ENCODE assay signal across 15 mouse cellular contexts in the genomic region with DNA sequence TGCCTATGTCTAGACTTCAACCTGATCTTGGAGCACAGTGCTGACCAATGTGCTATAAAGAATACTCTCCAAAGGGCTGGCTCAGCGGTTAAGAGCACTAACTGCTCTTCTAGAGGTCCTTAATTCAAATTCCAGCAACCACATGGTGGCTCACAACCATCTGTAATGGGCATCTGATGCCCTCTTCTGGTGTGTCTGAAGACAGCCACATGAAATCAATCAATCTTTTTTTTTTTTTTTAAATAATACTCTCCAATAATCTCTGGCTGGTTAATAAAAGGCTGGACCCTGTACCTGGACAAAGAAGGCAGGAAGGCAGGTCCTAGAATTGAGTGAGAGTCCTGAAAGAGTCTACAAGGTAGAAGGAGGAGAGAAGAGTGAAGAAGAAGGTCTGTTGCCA.
"Had no signal": no experiment of that assay in that cellular context is flagged by ENCODE, and none has a peak within 500 bp of the region (broad histone marks: within the 10 kb centered on the region; RNA-seq: fewer than 3 reads in every experiment).

No protein-coding gene starts in this region.

- H3K4me3 ChIP-seq: neural tube, embryonic 15.5 days; stomach, embryonic 15.5 days had no signal

- H3K9me3 ChIP-seq: neural tube, embryonic 15.5 days; stomach, embryonic 15.5 days had no signal

- H3K27ac ChIP-seq: neural tube, embryonic 15.5 days; stomach, embryonic 15.5 days; stomach, postnatal 0 days had no signal

- H3K4me1 ChIP-seq: neural tube, embryonic 15.5 days; stomach, embryonic 15.5 days had no signal

- H3K9ac ChIP-seq: neural tube, embryonic 15.5 days; stomach, embryonic 15.5 days had no signal

- H3K36me3 ChIP-seq: neural tube, embryonic 15.5 days; stomach, embryonic 15.5 days had no signal

- DNase-seq: retina, postnatal 1 day; right cerebral cortex, adult 18-20 months; right cerebral cortex, postnatal 14 days; right cerebral cortex, postnatal 25 days; right cerebral cortex, postnatal 4 days; spleen, adult 18-20 months; thymus, adult 18-20 months; thymus, adult 2 months; thymus, postnatal 14 days; thymus, postnatal 25 days; thymus, postnatal 36 days; thymus, postnatal 4 days had no signal

- H3K27me3 ChIP-seq: neural tube, embryonic 15.5 days; stomach, embryonic 15.5 days had no signal

- H3K4me2 ChIP-seq: neural tube, embryonic 15.5 days; stomach, embryonic 15.5 days had no signal
